Mouse (Mus musculus) intestine, postnatal 0 days (tissue): ENCODE results near the gene Fgfr2. TPM values are rescaled to one million over a fixed set of nuclear protein-coding genes. Genes with fewer than 3 reads are reported as not detected.

Experiments used
- ATAC-seq: fragments of 200-750 bp; cut with Nextera tagmentation; 2 replicates; pipeline ENCODE4 v1.8.0; 2017; ENCODE audit warnings: mild to moderate bottlenecking, moderate TSS enrichment, moderate library complexity
- H3K27ac ChIP-seq: fragments of 300-500 bp; sonication (generic); 2 replicates; pipeline ENCODE4 v1.5.1; 2014; ENCODE audit warnings: mild to moderate bottlenecking, low read depth, low read length, moderate library complexity
- H3K27me3 ChIP-seq: fragments of 300-500 bp; sonication (generic); replicated peaks from 2 replicates; pipeline ENCODE4 v1.6.1; 2014; ENCODE audit warnings: low read length, mixed read lengths; ENCODE audit not compliant: control insufficient read depth, insufficient read depth
- H3K36me3 ChIP-seq: fragments of 300-500 bp; sonication (generic); 2 replicates; pipeline ENCODE4 v1.6.1; 2014; ENCODE audit warnings: mild to moderate bottlenecking, moderate library complexity; ENCODE audit not compliant: control insufficient read depth, insufficient read depth
- H3K4me1 ChIP-seq: fragments of 300-500 bp; sonication (generic); replicated peaks from 2 replicates; pipeline ENCODE4 v1.6.1; 2014; ENCODE audit warnings: antibody characterized with exemption, low read length, mixed read lengths; ENCODE audit not compliant: control insufficient read depth, insufficient read depth
- H3K4me2 ChIP-seq: fragments of 300-500 bp; sonication (generic); replicated peaks from 2 replicates; pipeline ENCODE4 v1.6.1; 2014; ENCODE audit warnings: low read depth, mild to moderate bottlenecking, moderate library complexity
- H3K4me3 ChIP-seq: fragments of 300-500 bp; sonication (generic); 2 replicates; pipeline ENCODE4 v1.5.1; 2014; ENCODE audit warnings: low read depth, low read length
- H3K9ac ChIP-seq: fragments of 300-500 bp; sonication (generic); 2 replicates; pipeline ENCODE4 v1.6.1; 2014; ENCODE audit warnings: mild to moderate bottlenecking, low read depth, low read length
- H3K9me3 ChIP-seq: fragments of 300-500 bp; sonication (generic); 2 replicates; pipeline ENCODE4 v1.6.1; 2016; ENCODE audit warnings: mixed run types; ENCODE audit not compliant: control insufficient read depth
- CTCF ChIP-seq: sonication (generic); IDR thresholded peaks from 2 replicates; pipeline ENCODE4 v1.5.1; 2016; ENCODE audit warnings: low read depth, mild to moderate bottlenecking, control low read depth, antibody characterized with exemption, moderate library complexity
- WGBS: fragments of 180-500 bp; shearing (Covaris S2); extraction: QIAGEN DNeasy Blood & Tissue Kit; methylation state at CpG from one replicate; pipeline ENCODE4 v1.1.7; 2014; 5-methylcytosine and 5-hydroxymethylcytosine counted together
- polyA plus RNA-seq: library from polyadenylated mRNA; unstranded; fragments of >200 nt; fragmentation: Nextera tagmentation; extraction: Ambion mirVana; gene quantifications from 2 replicates; pipeline ENCODE4 v1.2.1, GENCODE M21; 2015

Fgfr2 gene
- polyA plus RNA-seq, 1 experiment from 2014 or later = 29.5 TPM

DNA sequence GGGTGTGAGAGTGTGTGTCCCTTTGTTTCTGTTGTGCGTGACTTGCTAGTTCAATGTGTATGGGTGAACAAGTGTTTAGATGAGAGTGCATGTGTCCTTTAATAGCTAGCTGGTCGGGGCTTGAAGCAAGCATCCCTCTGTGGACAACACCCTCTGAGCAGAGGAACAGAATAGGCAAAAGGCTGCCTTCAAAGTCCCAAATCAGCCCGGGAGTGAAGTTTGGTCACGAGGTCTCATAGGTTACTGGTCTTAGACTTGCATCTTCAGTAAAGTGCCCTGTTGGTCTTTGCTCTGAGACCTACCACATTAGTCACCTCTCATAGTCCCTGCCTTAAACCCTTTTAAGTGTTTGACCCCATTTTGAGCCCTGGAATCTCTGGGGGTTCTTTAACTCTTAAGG lies 1571.7 kb downstream of the Fgfr2 start:
- ATAC-seq = no peak
- Histone ChIP-seq H3K27me3 (peaks cover 98% of the 10 kb centered on the region), H3K4me3 (no peak overlapping the region), H3K27ac (no peak overlapping the region), H3K9me3 (no peaks in the 10 kb centered on the region), H3K4me2 (no peak overlapping the region), H3K9ac (no peak overlapping the region), H3K4me1 (no peaks in the 10 kb centered on the region), H3K36me3 (no peaks in the 10 kb centered on the region)
- TF ChIP-seq CTCF = no peak
- WGBS = 5% methylated on average over 4 of the region's 4 CpGs

DNA sequence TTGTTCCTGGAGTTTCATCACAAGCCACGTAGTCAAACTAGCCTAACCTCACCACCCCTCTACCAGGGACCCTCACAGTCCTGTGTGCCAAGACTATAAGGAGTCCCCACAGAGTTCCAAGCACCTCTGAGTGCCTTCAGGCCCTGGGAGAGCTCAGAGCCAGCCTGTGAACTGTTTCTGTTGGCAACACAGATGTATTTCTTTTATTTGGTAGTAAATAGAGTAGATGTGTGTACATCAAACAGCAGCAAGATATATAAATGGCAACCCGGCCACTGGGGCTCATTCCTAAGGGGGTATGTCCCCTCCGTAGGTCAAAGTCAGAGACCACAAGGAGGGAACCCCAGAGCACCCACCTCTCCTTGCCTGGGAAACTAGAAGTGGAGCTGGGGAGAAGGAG lies 1574.7 kb downstream of the Fgfr2 start, which contains the start of gene Hmx2:
TSS of gene Hmx2 (plus strand) at position 301 of the 400 bp plus-strand sequence.
- Histone ChIP-seq H3K9ac (no peak within 1 kb of the TSS), H3K9me3 (no peaks in the 10 kb centered on the region), H3K27me3 (peaks cover 96% of the 10 kb centered on the region), H3K4me2 (no peak within 1 kb of the TSS), H3K36me3 (no peaks in the 10 kb centered on the region), H3K4me1 (no peaks in the 10 kb centered on the region), H3K4me3 (0 out of 2 replicates have a peak within 1 kb of the TSS, but pooled peaks have one; percentile 3), H3K27ac (no peak within 1 kb of the TSS)
- no peak for ATAC-seq
- WGBS = 4% methylated on average over 3 of the region's 3 CpGs
- no peak for TF ChIP-seq CTCF

DNA sequence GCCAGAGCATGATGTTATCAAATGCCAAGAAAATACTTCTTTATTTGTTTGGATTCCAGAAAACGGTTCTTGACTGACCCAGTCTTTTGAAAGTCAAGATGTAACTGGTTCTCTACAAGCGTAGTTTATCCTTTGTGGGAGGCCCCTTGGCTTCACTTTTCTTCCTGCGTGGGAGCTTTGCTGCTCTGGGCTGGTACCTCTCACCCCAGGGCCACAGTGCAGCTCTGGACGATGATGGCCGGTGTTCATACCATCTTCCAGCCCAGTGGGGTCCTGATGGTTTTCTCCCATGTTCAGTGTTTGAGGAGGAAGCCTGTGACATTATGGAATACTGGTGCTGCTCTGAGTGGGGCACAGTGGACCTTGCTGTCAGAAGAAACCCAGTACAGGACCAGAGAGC lies 1575.7 kb downstream of the Fgfr2 start:
- Histone ChIP-seq H3K36me3 (no peaks in the 10 kb centered on the region), H3K27me3 (peaks cover 96% of the 10 kb centered on the region), H3K4me1 (0 out of 2 replicates have a peak, but pooled peaks cover 6% of the 10 kb centered on the region), H3K4me3 (no peak overlapping the region), H3K9me3 (no peaks in the 10 kb centered on the region), H3K27ac (no peak overlapping the region), H3K4me2 (no peak overlapping the region), H3K9ac (no peak overlapping the region)
- no peak for TF ChIP-seq CTCF
- ATAC-seq = no peak
- 5% methylated on average over 5 of the region's 5 CpGs for WGBS

DNA sequence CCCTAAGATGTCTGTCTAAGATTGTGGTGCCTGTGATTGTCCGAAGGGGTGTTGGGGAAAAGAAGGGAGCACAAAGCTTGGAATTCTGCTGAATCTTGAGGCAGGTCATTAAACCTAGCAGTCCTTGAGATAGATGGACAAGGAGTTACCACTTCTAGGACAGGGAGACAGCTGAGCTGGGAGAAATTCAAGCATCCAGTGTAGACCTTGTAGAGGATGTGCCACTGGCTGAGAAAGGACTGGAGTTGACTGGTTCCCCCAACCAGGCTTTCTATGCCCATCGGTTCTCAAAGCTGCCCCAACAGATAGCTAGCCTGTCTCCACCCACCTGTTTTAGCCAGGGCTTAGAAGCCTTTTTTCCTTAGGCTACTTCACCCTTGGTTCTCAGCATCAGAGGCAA lies 1576.7 kb downstream of the Fgfr2 start:
- Histone ChIP-seq H3K27ac (no peak overlapping the region), H3K4me1 (0 out of 2 replicates have a peak, but pooled peaks cover 6% of the 10 kb centered on the region), H3K4me3 (no peak overlapping the region), H3K36me3 (no peaks in the 10 kb centered on the region), H3K9ac (no peak overlapping the region), H3K9me3 (no peaks in the 10 kb centered on the region), H3K27me3 (peaks cover 96% of the 10 kb centered on the region), H3K4me2 (no peak overlapping the region)
- ATAC-seq = no peak
- WGBS = 2% methylated on average over 2 of the region's 2 CpGs
- no peak for TF ChIP-seq CTCF

DNA sequence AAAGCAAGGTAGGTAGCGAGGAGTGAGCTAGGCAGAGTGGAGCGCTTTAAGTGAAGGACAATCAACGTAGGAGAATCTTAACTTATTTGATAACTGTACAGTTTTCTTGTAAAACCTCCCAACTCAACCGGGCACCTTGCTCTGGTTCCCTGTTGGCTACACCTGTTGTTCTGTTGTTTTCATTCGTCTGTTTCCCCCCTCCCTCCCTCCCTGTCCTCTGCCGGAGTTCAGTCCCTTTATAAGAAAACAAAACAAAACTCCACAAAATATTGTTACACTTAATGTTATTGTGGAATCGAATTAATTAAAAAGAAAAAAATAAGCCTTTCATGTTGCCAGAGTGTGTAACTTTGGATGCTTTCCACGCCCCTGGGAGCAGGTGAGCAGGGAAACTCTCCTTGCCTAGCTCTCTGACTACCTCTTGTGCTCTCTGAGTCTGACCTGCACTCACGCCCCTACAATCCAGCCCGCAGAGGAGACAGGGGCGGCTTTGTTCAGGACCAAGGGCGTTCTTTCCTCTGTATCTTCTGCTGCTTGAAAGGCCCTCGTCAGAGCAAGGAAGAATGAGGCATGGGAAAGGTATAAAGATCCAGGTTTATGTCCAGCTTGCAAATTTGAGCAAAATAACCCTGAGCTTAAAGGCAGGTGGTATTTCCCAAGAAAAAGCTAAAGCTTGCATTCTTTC lies 1577.3 kb downstream of the Fgfr2 start:
- no peak overlapping the region for H3K4me2 ChIP-seq
- no peak overlapping the region for H3K9ac ChIP-seq
- 4% methylated on average over 13 of the region's 13 CpGs for WGBS
- peaks cover 96% of the 10 kb centered on the region for H3K27me3 ChIP-seq
- H3K4me1 ChIP-seq = 0 out of 2 replicates have a peak, but pooled peaks cover 6% of the 10 kb centered on the region
- TF ChIP-seq CTCF = no peak
- no peak for ATAC-seq
- H3K4me3 ChIP-seq = no peak overlapping the region
- H3K9me3 ChIP-seq = no peaks in the 10 kb centered on the region
- H3K36me3 ChIP-seq = no peaks in the 10 kb centered on the region
- no peak overlapping the region for H3K27ac ChIP-seq

DNA sequence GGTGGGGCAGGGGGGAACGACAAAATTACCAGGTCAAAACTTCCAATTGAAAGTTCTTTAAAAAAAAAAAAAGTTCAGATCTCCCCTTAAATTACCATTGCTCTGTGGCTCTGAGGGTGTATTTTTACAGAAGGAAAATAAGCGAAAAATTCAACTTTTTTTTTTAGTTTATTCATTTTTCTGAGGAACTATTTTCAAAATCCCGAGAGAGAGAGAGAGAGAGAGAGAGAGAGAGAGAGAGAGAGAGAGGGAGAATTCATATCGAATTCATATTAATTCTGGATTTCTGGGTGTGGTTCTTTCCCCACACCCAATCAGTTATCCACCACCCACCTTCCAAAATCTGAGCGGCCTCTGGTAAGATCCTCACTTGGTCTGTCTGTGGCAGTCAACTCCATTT lies 1578.3 kb downstream of the Fgfr2 start:
- Histone ChIP-seq H3K9me3 (no peaks in the 10 kb centered on the region), H3K36me3 (no peaks in the 10 kb centered on the region), H3K9ac (no peak overlapping the region), H3K27ac (no peak overlapping the region), H3K27me3 (peaks cover 95% of the 10 kb centered on the region), H3K4me3 (peak overlapping the region; percentile 33; the same call in 1 of the 2 replicates), H3K4me1 (0 out of 2 replicates have a peak, but pooled peaks cover 6% of the 10 kb centered on the region), H3K4me2 (no peak overlapping the region)
- WGBS = 4% methylated on average over 5 of the region's 5 CpGs
- ATAC-seq = no peak
- no peak for TF ChIP-seq CTCF
